Mouse (Mus musculus) left cerebral cortex, adult 6 months (tissue): ENCODE results near the gene Gm8764. TPM values are rescaled to one million over a fixed set of nuclear protein-coding genes. Genes with fewer than 3 reads are reported as not detected.

Experiments
- long read RNA-seq, 2 experiments: library from polyadenylated mRNA; unstranded; transcript quantifications; one replicate each; pipeline ENCODE4 v2.0.0; 2019 to 2020
- polyA plus RNA-seq: library from polyadenylated mRNA; unstranded; fragments of <200 nt; fragmentation: Nextera tagmentation; gene quantifications from 2 replicates; pipeline ENCODE4 v1.2.3, GENCODE M21; 2021

The Gm8764 gene
- polyA plus RNA-seq: not detected in 2 replicates
- long read RNA-seq, experiment 1: 0 reads
- long read RNA-seq, experiment 2: 0 reads

DNA sequence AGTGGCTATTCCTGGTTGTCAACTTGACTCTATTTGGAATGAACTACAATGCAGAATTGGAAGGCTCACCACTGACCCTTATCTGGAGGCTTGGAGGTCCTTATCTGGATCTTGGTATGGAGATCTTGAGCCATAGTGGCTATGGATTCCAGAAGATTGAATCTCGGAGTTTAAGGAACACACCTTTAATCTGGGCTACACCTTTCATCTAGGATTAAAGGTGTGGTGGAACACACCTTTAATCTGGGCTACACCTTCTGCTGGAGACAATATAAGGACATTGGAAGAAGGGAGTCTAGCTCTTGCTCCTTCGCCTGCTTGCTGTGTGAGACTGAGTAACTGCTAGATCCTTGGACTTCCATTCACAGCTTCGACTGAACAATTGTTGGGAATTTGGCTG is at the start of gene Gm8764:
Gene Gm8764 (plus strand): TSS at position 301 of the 400 bp plus-strand sequence.

DNA sequence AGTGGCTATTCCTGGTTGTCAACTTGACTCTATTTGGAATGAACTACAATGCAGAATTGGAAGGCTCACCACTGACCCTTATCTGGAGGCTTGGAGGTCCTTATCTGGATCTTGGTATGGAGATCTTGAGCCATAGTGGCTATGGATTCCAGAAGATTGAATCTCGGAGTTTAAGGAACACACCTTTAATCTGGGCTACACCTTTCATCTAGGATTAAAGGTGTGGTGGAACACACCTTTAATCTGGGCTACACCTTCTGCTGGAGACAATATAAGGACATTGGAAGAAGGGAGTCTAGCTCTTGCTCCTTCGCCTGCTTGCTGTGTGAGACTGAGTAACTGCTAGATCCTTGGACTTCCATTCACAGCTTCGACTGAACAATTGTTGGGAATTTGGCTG is 17.1 kb upstream of the Gm8764 start, which contains the start of gene Gm21293:
Gene Gm21293 (plus strand): TSS at position 301 of the 400 bp plus-strand sequence.

DNA sequence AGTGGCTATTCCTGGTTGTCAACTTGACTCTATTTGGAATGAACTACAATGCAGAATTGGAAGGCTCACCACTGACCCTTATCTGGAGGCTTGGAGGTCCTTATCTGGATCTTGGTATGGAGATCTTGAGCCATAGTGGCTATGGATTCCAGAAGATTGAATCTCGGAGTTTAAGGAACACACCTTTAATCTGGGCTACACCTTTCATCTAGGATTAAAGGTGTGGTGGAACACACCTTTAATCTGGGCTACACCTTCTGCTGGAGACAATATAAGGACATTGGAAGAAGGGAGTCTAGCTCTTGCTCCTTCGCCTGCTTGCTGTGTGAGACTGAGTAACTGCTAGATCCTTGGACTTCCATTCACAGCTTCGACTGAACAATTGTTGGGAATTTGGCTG is 8.6 kb upstream of the Gm8764 start, which contains the start of gene Gm6763:
Gene Gm6763 (plus strand): TSS at position 301 of the 400 bp plus-strand sequence.

DNA sequence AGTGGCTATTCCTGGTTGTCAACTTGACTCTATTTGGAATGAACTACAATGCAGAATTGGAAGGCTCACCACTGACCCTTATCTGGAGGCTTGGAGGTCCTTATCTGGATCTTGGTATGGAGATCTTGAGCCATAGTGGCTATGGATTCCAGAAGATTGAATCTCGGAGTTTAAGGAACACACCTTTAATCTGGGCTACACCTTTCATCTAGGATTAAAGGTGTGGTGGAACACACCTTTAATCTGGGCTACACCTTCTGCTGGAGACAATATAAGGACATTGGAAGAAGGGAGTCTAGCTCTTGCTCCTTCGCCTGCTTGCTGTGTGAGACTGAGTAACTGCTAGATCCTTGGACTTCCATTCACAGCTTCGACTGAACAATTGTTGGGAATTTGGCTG is 8.4 kb downstream of the Gm8764 start, which contains the start of gene Gm21304:
Gene Gm21304 (plus strand): TSS at position 301 of the 400 bp plus-strand sequence.

DNA sequence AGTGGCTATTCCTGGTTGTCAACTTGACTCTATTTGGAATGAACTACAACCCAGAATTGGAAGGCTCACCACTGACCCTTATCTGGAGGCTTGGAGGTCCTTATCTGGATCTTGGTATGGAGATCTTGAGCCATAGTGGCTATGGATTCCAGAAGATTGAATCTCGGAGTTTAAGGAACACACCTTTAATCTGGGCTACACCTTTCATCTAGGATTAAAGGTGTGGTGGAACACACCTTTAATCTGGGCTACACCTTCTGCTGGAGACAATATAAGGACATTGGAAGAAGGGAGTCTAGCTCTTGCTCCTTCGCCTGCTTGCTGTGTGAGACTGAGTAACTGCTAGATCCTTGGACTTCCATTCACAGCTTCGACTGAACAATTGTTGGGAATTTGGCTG is 16.9 kb downstream of the Gm8764 start, which contains the start of gene Gm21312:
Gene Gm21312 (plus strand): TSS at position 301 of the 400 bp plus-strand sequence.

DNA sequence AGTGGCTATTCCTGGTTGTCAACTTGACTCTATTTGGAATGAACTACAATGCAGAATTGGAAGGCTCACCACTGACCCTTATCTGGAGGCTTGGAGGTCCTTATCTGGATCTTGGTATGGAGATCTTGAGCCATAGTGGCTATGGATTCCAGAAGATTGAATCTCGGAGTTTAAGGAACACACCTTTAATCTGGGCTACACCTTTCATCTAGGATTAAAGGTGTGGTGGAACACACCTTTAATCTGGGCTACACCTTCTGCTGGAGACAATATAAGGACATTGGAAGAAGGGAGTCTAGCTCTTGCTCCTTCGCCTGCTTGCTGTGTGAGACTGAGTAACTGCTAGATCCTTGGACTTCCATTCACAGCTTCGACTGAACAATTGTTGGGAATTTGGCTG is 25.4 kb downstream of the Gm8764 start, which contains the start of gene Gm20765:
Gene Gm20765 (plus strand): TSS at position 301 of the 400 bp plus-strand sequence.

DNA sequence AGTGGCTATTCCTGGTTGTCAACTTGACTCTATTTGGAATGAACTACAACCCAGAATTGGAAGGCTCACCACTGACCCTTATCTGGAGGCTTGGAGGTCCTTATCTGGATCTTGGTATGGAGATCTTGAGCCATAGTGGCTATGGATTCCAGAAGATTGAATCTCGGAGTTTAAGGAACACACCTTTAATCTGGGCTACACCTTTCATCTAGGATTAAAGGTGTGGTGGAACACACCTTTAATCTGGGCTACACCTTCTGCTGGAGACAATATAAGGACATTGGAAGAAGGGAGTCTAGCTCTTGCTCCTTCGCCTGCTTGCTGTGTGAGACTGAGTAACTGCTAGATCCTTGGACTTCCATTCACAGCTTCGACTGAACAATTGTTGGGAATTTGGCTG is 33.9 kb downstream of the Gm8764 start, which contains the start of gene Gm4340:
Gene Gm4340 (plus strand): TSS at position 301 of the 400 bp plus-strand sequence.

Other genes starting within 250 kb of the Gm8764 start
- gene Gm21293, start 17.0 kb upstream of the Gm8764 start, polyA plus RNA-seq: not detected in 2 replicates
- not detected in 2 replicates for gene Gm6763, start 8.5 kb upstream of the Gm8764 start, polyA plus RNA-seq
- gene Gm21304, start 8.5 kb downstream of the Gm8764 start, polyA plus RNA-seq: not detected in 2 replicates
- not detected in 2 replicates for gene Gm21312, start 17.0 kb downstream of the Gm8764 start, polyA plus RNA-seq
- not detected in 2 replicates for gene Gm20765, start 25.5 kb downstream of the Gm8764 start, polyA plus RNA-seq
- gene Gm4340, start 34.0 kb downstream of the Gm8764 start, polyA plus RNA-seq: not detected in 2 replicates